Mouse (Mus musculus) large intestine, adult 2 months (tissue): ENCODE measurements around the gene Fryl. TPM values are rescaled to one million over a fixed set of nuclear protein-coding genes. Genes with fewer than 3 reads are reported as not detected.

Experiments
- DNase-seq: peaks from one replicate; pipeline ENCODE4 v3.0.0-alpha.2; 2012; ENCODE audit warnings: low read depth, low spot score
- WGBS: fragments of 180-500 bp; shearing (Covaris S2); methylation state at CpG from one replicate; pipeline ENCODE4 v1.1.7; 2018; 5-methylcytosine and 5-hydroxymethylcytosine counted together
- polyA plus RNA-seq: library from polyadenylated mRNA; depleted of rRNA; stranded (reverse); fragments of >200 nt; gene quantifications from 2 replicates; pipeline ENCODE4 v1.2.3, GENCODE M21; 2012

Gene Fryl
- polyA plus RNA-seq, 1 experiment, result 45.5 TPM

- no peak for DNase-seq
- WGBS, result 74% methylated on average over 11 of the region's 11 CpGs
These were observed 121.3 kb downstream of the Fryl start for GRCm38 (mm10) chr5:73135131-73135530.

- DNase-seq, result peak; percentile 53
- WGBS, result 39% methylated on average over 5 of the region's 5 CpGs
These were observed 122.6 kb downstream of the Fryl start for GRCm38 (mm10) chr5:73133833-73134185.

DNA sequence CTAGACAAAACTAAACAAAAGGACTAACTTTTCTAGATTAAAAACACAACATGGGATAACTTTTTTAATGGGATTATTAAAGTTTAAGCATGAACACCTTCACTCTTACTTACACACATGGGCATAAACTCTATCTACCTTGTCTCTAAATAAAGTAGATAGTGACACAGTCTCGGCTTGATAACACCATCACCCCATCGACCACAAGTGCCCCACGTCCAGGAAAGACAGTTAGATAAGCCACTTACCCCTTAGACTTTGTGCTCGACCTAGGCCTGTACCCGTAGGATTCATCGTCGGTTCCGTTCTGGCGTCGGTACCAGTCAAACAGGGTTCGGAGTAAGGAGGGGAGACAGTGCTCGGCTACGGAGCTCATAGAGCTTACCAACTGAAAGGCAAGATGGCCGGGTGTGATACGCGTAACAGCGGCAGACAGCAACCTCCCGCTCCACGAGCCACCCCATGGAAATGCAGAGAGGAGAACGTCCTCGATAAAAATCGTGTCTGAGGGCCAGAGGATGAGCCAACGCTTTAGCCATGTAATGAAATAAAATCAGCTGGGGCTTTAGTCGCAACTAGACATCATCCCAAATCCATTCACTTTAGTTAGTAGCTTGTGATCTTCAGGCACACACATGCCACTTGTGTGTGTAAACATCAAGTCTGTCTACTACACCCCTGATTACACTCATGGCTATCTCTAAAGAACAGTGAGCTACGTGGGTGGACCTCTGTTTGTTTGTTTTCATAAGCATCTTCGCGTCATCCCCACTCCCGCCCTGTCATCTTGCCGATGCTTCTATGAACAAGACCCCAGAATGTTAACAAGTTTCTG, 123.2 kb downstream of the Fryl start:
- no peak for DNase-seq
- WGBS, result 92% methylated on average over 29 of the region's 29 CpGs

GRCm38 (mm10) chr5:73130984-73131383, 125.4 kb downstream of the Fryl start:
- DNase-seq, result no peak
- WGBS, result 88% methylated on average over 6 of the region's 6 CpGs

GRCm38 (mm10) chr5:73129871-73130270, 126.5 kb downstream of the Fryl start:
- peak; percentile 32 for DNase-seq
- 60% methylated on average over 5 of the region's 5 CpGs for WGBS

- WGBS, result 65% methylated on average over 13 of the region's 13 CpGs
- no peak for DNase-seq
These were observed 136.3 kb downstream of the Fryl start for GRCm38 (mm10) chr5:73119969-73120725.

- 36% methylated on average over 5 of the region's 5 CpGs for WGBS
- DNase-seq, result peak; percentile 69
These were observed 136.9 kb downstream of the Fryl start for GRCm38 (mm10) chr5:73119524-73119923.

GRCm38 (mm10) chr5:73118786-73119185, 137.6 kb downstream of the Fryl start:
- 84% methylated on average over 14 of the region's 14 CpGs for WGBS
- DNase-seq, result no peak

DNA sequence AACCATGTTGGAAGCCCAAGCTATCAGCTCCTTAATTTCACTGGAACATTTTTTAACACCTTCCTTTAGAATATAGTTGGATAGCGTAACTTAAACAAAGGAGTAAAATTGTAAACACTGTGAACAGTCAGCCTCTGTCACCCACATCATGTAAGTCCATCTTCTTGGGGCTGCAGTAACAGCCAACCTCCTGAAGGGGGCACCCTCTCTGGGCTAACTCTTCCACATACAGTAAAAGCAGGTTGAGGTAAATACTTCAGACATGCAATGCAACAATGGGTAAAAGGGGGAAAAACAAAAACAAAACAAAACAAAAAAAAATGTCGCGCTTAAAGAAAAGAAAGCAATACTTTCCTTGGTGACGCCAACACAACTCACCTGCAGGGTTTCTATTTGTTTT, 141.5 kb downstream of the Fryl start:
- DNase-seq, result no peak
- 96% methylated on average over 4 of the region's 4 CpGs for WGBS

- WGBS, result 89% methylated on average over 13 of the region's 13 CpGs
- no peak for DNase-seq
These were observed 144.1 kb downstream of the Fryl start for GRCm38 (mm10) chr5:73112331-73112730.

GRCm38 (mm10) chr5:73103657-73104056, 152.8 kb downstream of the Fryl start:
- WGBS, result 31% methylated on average over 7 of the region's 7 CpGs
- peak; percentile 72 for DNase-seq

- DNase-seq, result no peak
- 88% methylated on average over 10 of the region's 10 CpGs for WGBS
These were observed 154.0 kb downstream of the Fryl start for GRCm38 (mm10) chr5:73102342-73102989.

- WGBS, result 65% methylated on average over 8 of the region's 8 CpGs
These were observed 164.2 kb downstream of the Fryl start for GRCm38 (mm10) chr5:73092236-73092635.

DNA sequence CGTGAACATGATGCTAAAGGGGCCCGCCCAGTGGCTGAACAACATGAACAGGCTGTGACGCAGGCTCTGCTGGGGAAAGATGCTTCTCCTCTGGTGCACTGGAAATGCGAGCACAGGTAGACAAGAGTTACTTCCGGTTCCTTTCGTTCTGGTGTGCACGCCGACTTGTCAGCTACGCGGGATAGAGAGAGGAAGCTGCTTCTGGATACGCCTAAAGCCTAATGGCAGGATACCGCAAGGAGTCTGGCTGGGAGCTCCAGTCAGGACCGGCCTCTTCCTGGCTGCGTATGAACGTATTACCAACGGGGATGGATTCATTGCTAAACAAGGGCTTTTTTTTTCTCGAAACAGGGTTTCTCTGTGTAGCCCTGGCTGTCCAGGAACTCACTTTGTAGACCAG, 167.3 kb downstream of the Fryl start:
- 95% methylated on average over 17 of the region's 17 CpGs for WGBS

More at GRCm38 (mm10) chr5:73092236-73092635, 164.2 kb downstream of the Fryl start:
- DNase-seq, result no peak

GRCm38 (mm10) chr5:73081496-73081895, 174.9 kb downstream of the Fryl start:
- 95% methylated on average over 5 of the region's 5 CpGs for WGBS
- DNase-seq, result no peak

More for the DNA sequence above, 167.3 kb downstream of the Fryl start:
- no peak for DNase-seq

DNA sequence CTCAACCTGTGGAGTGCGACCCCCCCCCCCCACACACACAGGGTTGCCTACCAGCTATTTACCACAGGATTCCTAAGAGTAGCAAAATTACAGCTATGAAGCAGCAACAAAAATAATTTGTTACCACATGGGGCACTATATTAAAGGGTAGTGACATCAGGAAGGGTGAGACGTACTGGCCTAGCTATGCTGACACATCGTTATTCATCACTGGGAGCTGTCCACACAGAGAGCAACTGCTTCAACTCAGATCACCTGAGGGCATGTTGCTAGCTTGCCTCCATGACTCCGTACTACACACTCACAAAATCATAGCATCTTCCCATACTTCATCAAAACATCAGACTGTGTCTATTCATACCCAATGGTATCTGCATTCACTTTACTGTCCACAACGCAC, 176.6 kb downstream of the Fryl start:
- no peak for DNase-seq
- 89% methylated on average over 5 of the region's 5 CpGs for WGBS

- 30% methylated on average over 15 of the region's 15 CpGs for WGBS
- DNase-seq, result peak; percentile 32
These were observed 185.1 kb downstream of the Fryl start for GRCm38 (mm10) chr5:73071319-73071718.

DNA sequence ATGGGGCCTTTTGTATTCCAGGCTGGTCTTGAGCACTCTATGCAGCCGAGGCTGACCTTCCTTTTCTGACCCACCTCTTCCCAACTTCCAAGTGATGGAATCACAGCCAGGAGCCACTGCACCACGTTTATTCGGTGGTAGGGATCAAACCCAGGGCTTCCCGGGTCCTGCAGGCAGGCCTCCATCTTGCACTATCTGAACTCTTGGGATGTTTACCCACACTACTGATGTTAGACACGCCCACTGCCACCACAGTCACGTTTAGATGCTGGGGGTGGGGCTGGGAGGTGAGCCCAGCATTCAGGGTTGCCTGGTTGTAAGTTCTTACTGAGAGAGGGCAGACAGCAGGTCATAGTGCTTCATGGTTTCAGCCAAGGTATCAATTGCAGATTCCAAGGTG, 189.5 kb downstream of the Fryl start:
- DNase-seq, result no peak
- WGBS, result 46% methylated on average over 6 of the region's 6 CpGs

- WGBS, result 83% methylated on average over 13 of the region's 13 CpGs
- no peak for DNase-seq
These were observed 192.4 kb downstream of the Fryl start for GRCm38 (mm10) chr5:73063768-73064669.
